Mouse (Mus musculus): ENCODE data around the gene Arhgef17. TPM values are rescaled to one million over a fixed set of nuclear protein-coding genes. Genes with fewer than 3 reads are reported as not detected.
A peak's percentile ranks its signal among the peaks of the same experiment; 100 is the strongest.

Gene Arhgef17
- polyA plus RNA-seq, 1 experiment: 0.02 TPM

DNA sequence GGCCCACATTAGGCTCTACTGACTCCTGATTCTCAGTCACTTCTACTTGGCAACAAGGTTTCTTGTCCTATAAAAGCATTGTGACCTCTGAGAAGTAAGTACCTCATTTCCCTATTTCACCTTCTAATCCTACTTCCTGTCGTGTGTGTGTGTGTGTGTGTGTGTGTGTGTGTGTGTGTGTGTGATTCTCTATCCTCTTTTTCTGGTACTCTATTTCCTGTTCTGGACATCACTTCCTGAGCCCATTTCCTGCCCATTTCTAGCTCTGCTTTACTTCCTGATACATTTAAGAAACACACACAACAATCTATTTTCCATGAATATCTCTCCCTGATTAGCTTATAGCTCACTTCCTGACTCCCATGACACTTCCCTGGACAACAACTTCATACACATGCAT is 56.1 kb downstream of the Arhgef17 start:
- Histone ChIP-seq H3K27me3 (ENCODE audit: control insufficient read depth) (no peaks in the 10 kb centered on the region), H3K4me1 (ENCODE audit: control insufficient read depth) (peaks cover 11% of the 10 kb centered on the region), H3K9me3 (ENCODE audit: control insufficient read depth, low read length) (no peaks in the 10 kb centered on the region), H3K36me3 (ENCODE audit: control insufficient read depth) (peaks cover 11% of the 10 kb centered on the region; the same call in 1 of the 2 replicates), H3K4me3 (replicated peaks) (no peak overlapping the region)
- no peak for TF ChIP-seq TAL1 (IDR thresholded peaks at IDR 0.05; ENCODE audit: low read length)
- no peak for TF ChIP-seq GATA1 (IDR thresholded peaks at IDR 0.05; ENCODE audit: low read length)

DNA sequence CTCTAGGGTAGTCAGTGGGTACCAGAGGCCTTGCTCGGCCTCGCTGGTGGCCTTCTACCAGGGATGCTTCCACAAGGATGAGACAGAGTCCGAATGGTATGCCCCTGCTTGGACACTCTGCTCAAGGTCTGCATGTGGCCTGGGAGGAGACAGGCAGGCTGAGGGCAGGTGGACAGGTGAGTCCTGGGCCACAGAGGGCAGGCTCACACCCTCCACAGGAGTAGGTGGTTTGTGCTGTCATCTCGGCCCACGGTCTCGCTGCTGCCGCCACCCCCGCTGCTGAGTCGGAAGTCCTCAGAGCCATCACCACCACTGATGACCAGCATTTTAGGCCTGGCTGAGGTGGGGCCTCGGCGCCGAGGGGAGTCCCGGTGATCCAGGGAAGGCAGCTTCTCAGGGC is 58.7 kb downstream of the Arhgef17 start:
- H3K36me3 ChIP-seq (ENCODE audit: control insufficient read depth): peaks cover 9% of the 10 kb centered on the region; the same call in 1 of the 2 replicates
- no peaks in the 10 kb centered on the region for H3K9me3 ChIP-seq (ENCODE audit: control insufficient read depth, low read length)
- TF ChIP-seq TAL1 (IDR thresholded peaks at IDR 0.05; ENCODE audit: low read length) (no peak), GATA1 (IDR thresholded peaks at IDR 0.05; ENCODE audit: low read length) (no peak)
- H3K4me3 ChIP-seq (replicated peaks): no peak overlapping the region
- no peaks in the 10 kb centered on the region for H3K27me3 ChIP-seq (ENCODE audit: control insufficient read depth)
- peaks cover 7% of the 10 kb centered on the region for H3K4me1 ChIP-seq (ENCODE audit: control insufficient read depth)

DNA sequence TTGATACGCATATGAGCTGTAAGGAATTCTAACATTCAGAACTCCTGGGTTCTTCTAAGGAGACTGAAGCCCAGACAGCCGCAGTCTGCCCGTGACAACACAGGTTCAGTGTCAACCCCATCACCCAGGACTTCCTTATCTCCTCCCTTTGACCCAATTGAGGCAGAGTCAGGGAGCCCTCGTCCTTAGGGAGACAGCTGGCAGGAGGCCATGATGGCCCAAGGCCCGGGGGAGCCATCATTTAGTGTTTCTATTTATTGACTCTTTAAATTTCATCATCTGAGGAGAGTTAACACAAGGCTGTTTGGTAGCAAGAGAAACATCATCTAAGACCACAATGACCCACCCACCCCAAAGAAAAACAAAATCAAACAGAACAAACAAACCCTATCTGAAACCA is 60.0 kb downstream of the Arhgef17 start:
- TF ChIP-seq GATA1 (IDR thresholded peaks at IDR 0.05; ENCODE audit: low read length) (no peak), TAL1 (IDR thresholded peaks at IDR 0.05; ENCODE audit: low read length) (no peak)
- H3K4me1 ChIP-seq (ENCODE audit: control insufficient read depth): peaks cover 20% of the 10 kb centered on the region

DNA sequence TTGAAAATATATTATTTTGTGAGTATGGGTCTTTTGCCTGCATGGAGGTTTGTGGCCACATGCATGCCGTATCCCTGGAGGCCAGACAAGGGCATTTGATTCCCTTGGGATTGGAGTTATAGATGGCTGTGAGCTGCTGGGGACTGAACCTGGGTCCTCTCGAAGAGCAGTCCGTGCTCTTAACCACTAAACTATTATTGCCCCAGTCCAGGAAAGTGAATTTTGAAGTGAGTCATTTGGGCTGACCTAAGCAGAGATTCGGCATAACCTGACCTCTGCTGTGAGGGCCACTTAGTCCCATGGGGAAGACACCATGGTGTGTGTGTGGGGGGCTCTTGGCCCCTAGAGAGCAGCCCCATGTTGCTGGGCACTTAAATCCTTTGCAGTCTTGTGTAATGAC is 60.6 kb downstream of the Arhgef17 start:
- TF ChIP-seq GATA1 (IDR thresholded peaks at IDR 0.05; ENCODE audit: low read length): no peak
- TF ChIP-seq TAL1 (IDR thresholded peaks at IDR 0.05; ENCODE audit: low read length): no peak
- Histone ChIP-seq H3K27me3 (ENCODE audit: control insufficient read depth) (no peaks in the 10 kb centered on the region), H3K4me3 (replicated peaks) (no peak overlapping the region), H3K9me3 (ENCODE audit: control insufficient read depth, low read length) (no peaks in the 10 kb centered on the region), H3K4me1 (ENCODE audit: control insufficient read depth) (peaks cover 25% of the 10 kb centered on the region), H3K36me3 (ENCODE audit: control insufficient read depth) (peaks cover 4% of the 10 kb centered on the region; the same call in 1 of the 2 replicates)

More for the DNA sequence above, 60.0 kb downstream of the Arhgef17 start:
- H3K27me3 ChIP-seq (ENCODE audit: control insufficient read depth): no peaks in the 10 kb centered on the region
- no peaks in the 10 kb centered on the region for H3K9me3 ChIP-seq (ENCODE audit: control insufficient read depth, low read length)
- no peak overlapping the region for H3K4me3 ChIP-seq (replicated peaks)
- H3K36me3 ChIP-seq (ENCODE audit: control insufficient read depth): peaks cover 9% of the 10 kb centered on the region; the same call in 1 of the 2 replicates

DNA sequence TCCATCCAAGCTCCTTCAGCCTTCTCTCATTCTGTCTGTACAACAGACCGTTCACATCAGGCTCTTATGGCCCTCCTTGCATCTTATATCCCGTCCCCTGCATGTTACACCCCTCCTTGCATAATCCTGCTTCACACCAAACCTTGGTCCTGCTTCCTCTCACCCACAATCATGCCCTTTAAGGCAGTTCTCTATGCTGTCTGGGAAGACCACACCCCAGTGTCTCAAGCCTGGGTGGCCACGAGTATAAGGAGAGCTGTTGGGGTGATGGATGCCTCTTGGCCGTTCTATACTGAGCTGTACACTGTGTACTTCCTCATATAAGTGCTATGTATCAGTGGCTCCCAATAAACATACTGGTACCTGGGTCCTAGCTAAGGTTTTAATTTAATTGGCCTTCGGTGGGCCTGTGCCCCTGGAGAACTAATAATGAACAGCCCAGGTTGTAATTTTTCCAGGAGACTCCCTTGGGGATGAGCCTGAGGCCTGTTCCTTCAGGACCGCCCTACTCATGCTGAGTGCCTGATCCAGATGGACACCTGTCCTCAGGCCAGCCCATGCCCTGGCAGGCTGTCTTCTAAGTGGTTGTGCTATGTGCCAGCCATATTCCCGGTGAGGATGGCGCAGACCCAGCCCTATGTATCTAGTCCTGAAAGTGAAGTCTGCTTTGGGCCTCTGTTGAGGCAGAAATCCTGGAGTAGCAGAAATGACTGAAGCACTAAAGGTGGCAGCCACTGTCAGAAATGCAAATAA is 61.9 kb downstream of the Arhgef17 start:
- Histone ChIP-seq H3K4me3 (replicated peaks) (no peak overlapping the region), H3K9me3 (ENCODE audit: control insufficient read depth, low read length) (no peaks in the 10 kb centered on the region), H3K27me3 (ENCODE audit: control insufficient read depth) (no peaks in the 10 kb centered on the region), H3K4me1 (ENCODE audit: control insufficient read depth) (peaks cover 28% of the 10 kb centered on the region), H3K36me3 (ENCODE audit: control insufficient read depth) (peaks cover 3% of the 10 kb centered on the region; the same call in 1 of the 2 replicates)
- no peak for TF ChIP-seq GATA1 (IDR thresholded peaks at IDR 0.05; ENCODE audit: low read length)

DNA sequence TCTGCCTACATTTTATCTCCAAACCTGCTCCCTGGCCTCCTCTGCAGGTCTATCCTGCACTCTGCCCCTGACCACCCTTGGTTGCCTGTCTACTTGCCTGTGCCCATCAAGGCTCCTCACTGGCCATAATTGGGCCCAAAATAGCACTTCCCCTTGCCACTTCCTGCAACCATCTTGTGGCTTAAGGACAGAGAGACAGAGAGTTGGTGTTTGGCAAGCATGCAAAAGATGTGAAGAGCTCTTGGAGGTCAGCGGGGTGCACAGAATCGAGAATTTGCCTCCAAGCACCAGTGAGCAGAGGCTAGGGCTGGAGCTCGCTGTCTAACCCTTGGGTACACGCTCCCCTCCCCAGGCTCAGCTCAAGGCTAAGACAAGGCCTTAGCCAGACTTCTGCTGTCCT is 63.4 kb downstream of the Arhgef17 start:
- no peak overlapping the region for H3K4me3 ChIP-seq (replicated peaks)

DNA sequence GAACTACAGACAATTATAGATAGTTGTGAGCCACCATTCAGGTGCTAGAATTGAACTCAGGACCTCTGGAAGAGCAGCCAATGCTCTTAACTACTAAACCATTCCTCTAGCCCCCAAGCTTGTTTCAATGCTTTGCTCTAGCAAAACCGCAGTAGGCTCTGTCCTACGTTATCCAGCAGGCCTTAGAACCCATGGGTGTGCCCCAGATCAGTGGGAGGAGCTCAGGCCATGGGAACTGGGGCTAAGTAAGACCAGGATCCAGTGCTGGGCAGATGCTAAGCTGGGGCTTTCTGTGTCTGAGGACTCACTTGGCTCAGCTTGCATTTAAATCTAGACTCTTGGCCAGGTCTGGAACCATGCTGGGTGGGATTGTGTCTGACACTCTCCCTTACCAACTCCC is 64.3 kb downstream of the Arhgef17 start:
- no peaks in the 10 kb centered on the region for H3K9me3 ChIP-seq (ENCODE audit: control insufficient read depth, low read length)
- H3K4me1 ChIP-seq (ENCODE audit: control insufficient read depth): peaks cover 36% of the 10 kb centered on the region
- no peak overlapping the region for H3K4me3 ChIP-seq (replicated peaks)
- no peaks in the 10 kb centered on the region for H3K27me3 ChIP-seq (ENCODE audit: control insufficient read depth)
- TF ChIP-seq GATA1 (IDR thresholded peaks at IDR 0.05; ENCODE audit: low read length) (no peak), TAL1 (IDR thresholded peaks at IDR 0.05; ENCODE audit: low read length) (no peak)
- H3K36me3 ChIP-seq (ENCODE audit: control insufficient read depth): no peaks in the 10 kb centered on the region; the same call in 1 of the 2 replicates

More for the DNA sequence above, 63.4 kb downstream of the Arhgef17 start:
- Histone ChIP-seq H3K4me1 (ENCODE audit: control insufficient read depth) (peaks cover 34% of the 10 kb centered on the region), H3K36me3 (ENCODE audit: control insufficient read depth) (peaks cover 3% of the 10 kb centered on the region; the same call in 1 of the 2 replicates), H3K27me3 (ENCODE audit: control insufficient read depth) (no peaks in the 10 kb centered on the region), H3K9me3 (ENCODE audit: control insufficient read depth, low read length) (no peaks in the 10 kb centered on the region)
- no peak for TF ChIP-seq GATA1 (IDR thresholded peaks at IDR 0.05; ENCODE audit: low read length)
- no peak for TF ChIP-seq TAL1 (IDR thresholded peaks at IDR 0.05; ENCODE audit: low read length)

DNA sequence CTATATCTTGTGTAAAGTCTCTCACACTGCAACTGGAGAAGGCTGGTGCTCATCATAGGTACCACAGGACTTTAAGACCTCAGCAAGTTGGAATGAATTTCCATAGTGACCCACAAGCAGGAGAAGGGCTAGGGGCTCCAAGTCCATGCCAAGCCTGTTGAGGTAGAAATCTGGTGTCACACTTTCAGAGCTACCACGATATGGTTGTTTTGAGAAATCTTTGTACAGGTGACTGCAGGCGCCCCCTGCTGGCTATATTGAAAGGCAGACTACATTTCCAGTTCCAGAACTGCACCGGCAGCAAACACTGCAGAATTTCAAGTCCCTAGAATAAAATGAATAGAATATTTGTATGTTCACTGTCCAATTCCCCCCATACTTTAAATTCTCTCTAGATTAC is 65.2 kb downstream of the Arhgef17 start:
- TF ChIP-seq TAL1 (IDR thresholded peaks at IDR 0.05; ENCODE audit: low read length): no peak
- TF ChIP-seq GATA1 (IDR thresholded peaks at IDR 0.05; ENCODE audit: low read length): no peak
- Histone ChIP-seq H3K4me1 (ENCODE audit: control insufficient read depth) (peaks cover 42% of the 10 kb centered on the region), H3K36me3 (ENCODE audit: control insufficient read depth) (peaks cover 3% of the 10 kb centered on the region), H3K4me3 (replicated peaks) (no peak overlapping the region), H3K9me3 (ENCODE audit: control insufficient read depth, low read length) (no peaks in the 10 kb centered on the region), H3K27me3 (ENCODE audit: control insufficient read depth) (no peaks in the 10 kb centered on the region)

DNA sequence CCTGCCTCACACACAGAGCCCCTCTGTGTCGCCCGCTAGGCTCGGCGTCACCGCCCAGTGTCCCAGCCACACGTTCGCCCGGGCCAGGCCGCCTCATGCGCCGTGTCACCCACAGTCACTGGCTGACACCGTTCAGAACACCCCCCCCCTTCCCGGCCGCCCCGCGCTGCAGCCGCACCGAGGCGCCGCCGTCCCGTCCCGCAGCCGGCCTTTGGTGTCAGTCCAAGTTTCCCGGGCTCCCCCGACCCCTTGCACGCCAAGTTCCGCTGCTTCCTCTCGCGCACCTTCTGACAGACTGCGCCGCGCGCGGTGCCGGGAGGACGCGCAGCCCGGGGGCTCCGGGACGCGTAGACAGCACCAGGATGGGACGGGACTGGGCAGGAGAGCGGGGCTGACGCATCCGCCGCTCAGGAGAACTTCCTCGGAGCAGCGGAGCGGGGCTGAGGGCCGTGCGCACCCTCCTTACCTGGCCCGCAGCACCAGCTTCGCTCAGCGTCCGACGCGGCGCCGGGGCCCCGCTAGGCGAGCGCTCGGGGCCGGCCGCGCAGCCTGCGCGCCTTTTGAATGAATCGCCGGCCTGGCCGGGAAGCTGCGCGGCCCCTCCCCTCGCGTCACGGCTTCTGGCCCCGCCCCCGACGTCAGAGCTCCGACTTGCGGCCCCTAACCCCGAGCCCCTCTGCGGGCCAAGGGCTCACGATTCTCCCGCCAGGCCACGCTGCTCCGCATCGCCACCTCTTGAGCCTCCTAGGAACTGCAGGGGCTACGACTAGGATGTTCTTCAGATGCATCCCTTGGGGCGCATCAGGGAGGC is 68.9 kb downstream of the Arhgef17 start, which contains the start of gene Relt:
Relt (minus strand) TSS at position 619 of the 811 bp plus-strand sequence.
- TF ChIP-seq GATA1 (IDR thresholded peaks at IDR 0.05; ENCODE audit: low read length): no peak
- TF ChIP-seq TAL1 (IDR thresholded peaks at IDR 0.05; ENCODE audit: low read length): no peak
- no peaks in the 10 kb centered on the region for H3K27me3 ChIP-seq (ENCODE audit: control insufficient read depth)
- H3K9me3 ChIP-seq (ENCODE audit: control insufficient read depth, low read length): no peaks in the 10 kb centered on the region
- H3K4me1 ChIP-seq (ENCODE audit: control insufficient read depth): peaks cover 72% of the 10 kb centered on the region
- peaks cover 39% of the 10 kb centered on the region for H3K36me3 ChIP-seq (ENCODE audit: control insufficient read depth)
- H3K4me3 ChIP-seq (replicated peaks): peak within 1 kb of the TSS; percentile 74

All from erythroblast, embryonic 14.5 days (primary cell).